Mouse (Mus musculus) liver, embryonic 12.5 days (tissue): ENCODE data around the gene Psmf1. TPM values are rescaled to one million over a fixed set of nuclear protein-coding genes. Genes with fewer than 3 reads are reported as not detected.

Experiments used
- ATAC-seq: fragments of 200-750 bp; cut with Nextera tagmentation; 2 replicates; pipeline ENCODE4 v1.8.0; 2017; ENCODE audit warnings: moderate number of reproducible peaks, mild to moderate bottlenecking, moderate library complexity
- H3K27ac ChIP-seq: fragments of 300-500 bp; sonication (generic); 2 replicates; pipeline ENCODE4 v1.5.1; 2016; ENCODE audit warnings: mild to moderate bottlenecking
- H3K27me3 ChIP-seq: fragments of 300-500 bp; sonication (generic); replicated peaks from 2 replicates; pipeline ENCODE4 v1.6.1; 2016; ENCODE audit warnings: mild to moderate bottlenecking, moderate library complexity
- H3K36me3 ChIP-seq: fragments of 300-500 bp; sonication (generic); 2 replicates; pipeline ENCODE4 v1.6.1; 2016; ENCODE audit warnings: mild to moderate bottlenecking, moderate library complexity
- H3K4me1 ChIP-seq: fragments of 300-500 bp; sonication (generic); 2 replicates; pipeline ENCODE4 v1.6.1; 2016
- H3K4me2 ChIP-seq: fragments of 300-500 bp; sonication (generic); 2 replicates; pipeline ENCODE4 v1.6.1; 2016; ENCODE audit warnings: mild to moderate bottlenecking, moderate library complexity
- H3K4me3 ChIP-seq: fragments of 300-500 bp; sonication (generic); 2 replicates; pipeline ENCODE4 v1.5.1; 2016; ENCODE audit warnings: mild to moderate bottlenecking, moderate library complexity
- H3K9ac ChIP-seq: fragments of 300-500 bp; sonication (generic); 2 replicates; pipeline ENCODE4 v1.6.1; 2016; ENCODE audit warnings: mild to moderate bottlenecking, moderate library complexity
- H3K9me3 ChIP-seq: fragments of 300-500 bp; sonication (generic); replicated peaks from 2 replicates; pipeline ENCODE4 v1.6.1; 2016; ENCODE audit warnings: mild to moderate bottlenecking, moderate library complexity
- WGBS: fragments of 180-500 bp; shearing (Covaris S2); methylation state at CpG from one replicate; pipeline ENCODE4 v1.1.7; 2016; ENCODE audit not compliant: insufficient replicate concordance; 5-methylcytosine and 5-hydroxymethylcytosine counted together
- polyA plus RNA-seq: library from polyadenylated mRNA; unstranded; fragments of >200 nt; fragmentation: Nextera tagmentation; extraction: Ambion mirVana; gene quantifications from 2 replicates; pipeline ENCODE4 v1.2.1, GENCODE M21; 2016

The Psmf1 gene
- polyA plus RNA-seq, 1 experiment from 2014 or later, result 54.6 TPM

- 42% methylated on average over 3 of the region's 3 CpGs for WGBS
- no peaks in the 10 kb centered on the region for H3K36me3 ChIP-seq
- ATAC-seq, result no peak
Measured at GRCm38 (mm10) chr2:151668433-151668832, 75.6 kb downstream of the Psmf1 start, which contains the start of gene Rad21l. Gene Rad21l (minus strand): TSS chr2:151668533.

More at GRCm38 (mm10) chr2:151668433-151668832, 75.6 kb downstream of the Psmf1 start, which contains the start of gene Rad21l:
- Histone ChIP-seq H3K9me3 (no peaks in the 10 kb centered on the region), H3K4me1 (peaks cover 9% of the 10 kb centered on the region), H3K4me3 (no peak within 1 kb of the TSS), H3K4me2 (no peak within 1 kb of the TSS), H3K27ac (no peak within 1 kb of the TSS), H3K27me3 (peaks cover 19% of the 10 kb centered on the region), H3K9ac (no peak within 1 kb of the TSS)

Other genes starting within 250 kb of the Psmf1 start
- gene Fkbp1a, start 201.7 kb downstream of the Psmf1 start, polyA plus RNA-seq, result 233 and 244 TPM in 2 replicates
- gene Sdcbp2, start 171.6 kb downstream of the Psmf1 start, polyA plus RNA-seq, result 0.16 and 0.45 TPM in 2 replicates
- 0.04 TPM in 2 replicates for gene Snph, start 111.6 kb downstream of the Psmf1 start, polyA plus RNA-seq
- not detected in 2 replicates for gene Rad21l, start 75.7 kb downstream of the Psmf1 start, polyA plus RNA-seq
- gene Tmem74b, start 42.2 kb downstream of the Psmf1 start, polyA plus RNA-seq, result 0.11 and 0.30 TPM in 2 replicates
- 0.11 TPM in 1 of 2 replicates, not detected in the other for gene Rspo4, start 98.7 kb upstream of the Psmf1 start, polyA plus RNA-seq
- gene Angpt4, start 167.0 kb upstream of the Psmf1 start, polyA plus RNA-seq, result 0.05 and 0.08 TPM in 2 replicates
- gene Fam110a, start 236.0 kb upstream of the Psmf1 start, polyA plus RNA-seq, result 11.1 and 11.8 TPM in 2 replicates